Mouse (Mus musculus): ENCODE data around the gene Ufsp2.

Gene Ufsp2

DNA sequence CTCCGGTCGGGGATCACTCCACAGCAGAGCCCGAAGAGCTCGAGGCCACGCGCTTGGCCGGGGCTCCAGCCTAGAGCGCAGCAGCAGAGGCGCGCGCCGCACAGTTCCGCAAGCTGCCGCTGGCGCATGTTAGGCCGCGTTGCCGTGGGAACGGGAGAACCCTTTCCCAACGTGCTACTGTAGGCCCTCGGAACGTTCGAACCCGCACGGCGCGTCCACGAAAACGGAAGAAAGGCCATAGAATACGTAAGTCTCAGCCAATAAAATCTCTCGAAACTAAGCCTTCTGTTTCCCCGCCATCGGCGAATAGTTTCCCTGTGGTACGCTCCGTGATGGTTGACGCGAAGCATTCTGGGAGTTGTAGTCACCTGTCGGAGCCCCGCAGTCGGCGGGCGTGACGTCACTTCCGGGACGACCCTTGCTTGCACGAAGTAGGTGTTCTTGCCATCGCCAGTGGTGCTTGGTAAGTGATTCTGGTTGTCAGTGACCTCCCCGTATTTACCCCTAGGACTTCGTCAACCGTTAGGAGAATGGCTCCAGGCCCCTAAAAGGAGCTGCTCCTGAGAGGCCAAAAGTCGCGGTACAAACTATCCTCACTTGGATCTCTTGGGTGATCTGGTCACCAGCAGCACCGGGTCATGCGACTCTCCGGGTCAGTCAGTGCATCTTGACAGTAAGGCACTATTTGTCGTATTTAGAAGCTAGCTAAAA lies at the start of gene Ufsp2, which contains the start of gene 1700029J07Rik:
Gene Ufsp2 (plus strand): TSS at position 403 of the 711 bp plus-strand sequence.
Gene 1700029J07Rik (minus strand): TSS at position 127 of the 711 bp plus-strand sequence.
- DNase-seq, result peak; percentile 99

DNA sequence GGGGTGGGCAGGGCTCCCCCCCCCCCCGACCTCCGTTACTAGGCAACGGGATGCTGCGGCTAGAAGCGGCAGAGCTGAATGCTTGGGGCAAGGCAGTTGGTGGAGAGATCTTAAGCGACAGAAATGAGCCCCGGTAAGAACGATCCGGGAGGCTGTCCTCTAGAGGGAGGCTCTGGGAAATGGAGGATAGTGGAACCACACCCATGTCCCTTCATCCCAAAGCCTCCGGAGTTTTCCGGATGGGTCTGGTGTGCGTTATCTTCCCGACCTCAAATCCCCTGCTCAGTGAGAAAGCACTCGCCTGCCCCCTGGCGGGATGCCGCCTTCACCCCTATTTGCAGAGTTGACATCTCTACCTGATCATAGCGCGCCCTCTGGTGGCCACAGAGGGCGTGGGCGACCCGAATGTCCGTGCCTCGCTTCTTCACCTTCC lies 40.7 kb upstream of the Ufsp2 start, which contains the start of gene Ccdc110:
Gene Ccdc110 (plus strand): TSS at position 38 of the 433 bp plus-strand sequence.
- peak; percentile 98 for DNase-seq

DNA sequence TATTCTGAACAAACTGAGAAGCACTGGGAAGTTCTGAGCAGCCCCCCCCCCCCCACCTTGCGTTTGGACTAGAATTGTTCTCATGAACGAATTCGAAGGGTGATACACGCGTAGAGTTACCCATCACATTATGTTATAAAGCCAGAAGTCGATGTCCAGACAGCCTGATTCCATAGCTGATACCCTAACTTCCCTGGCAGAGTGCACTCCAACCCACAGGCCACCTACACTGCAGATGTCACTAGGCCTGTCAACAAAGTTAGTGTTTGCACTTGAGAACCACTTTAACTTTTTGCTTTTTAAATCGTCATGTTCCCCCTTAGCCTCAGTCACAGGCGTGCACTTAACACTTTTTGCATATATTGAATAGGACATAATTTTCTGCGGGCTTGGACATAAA lies 38.3 kb upstream of the Ufsp2 start:
- DNase-seq, result no peak

DNA sequence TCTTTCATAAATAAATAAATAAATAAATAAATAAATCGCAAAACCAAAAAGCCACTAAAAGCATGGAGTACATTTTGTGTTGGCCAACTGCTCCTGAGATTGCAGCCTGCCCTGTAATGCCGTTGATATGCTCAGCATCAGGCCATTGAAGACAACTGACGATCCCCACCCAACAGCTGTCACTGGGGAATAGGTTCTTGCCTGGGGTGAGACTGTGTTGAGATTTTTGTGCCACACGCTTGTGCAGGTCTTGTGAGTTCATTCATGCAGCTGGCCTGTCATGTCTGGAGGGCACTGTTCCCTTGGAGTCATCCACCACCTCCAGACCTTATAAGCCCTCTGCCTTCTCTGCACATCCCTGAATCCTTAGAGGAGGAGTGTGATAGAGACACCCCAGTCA lies 29.0 kb upstream of the Ufsp2 start:
- no peak for DNase-seq

DNA sequence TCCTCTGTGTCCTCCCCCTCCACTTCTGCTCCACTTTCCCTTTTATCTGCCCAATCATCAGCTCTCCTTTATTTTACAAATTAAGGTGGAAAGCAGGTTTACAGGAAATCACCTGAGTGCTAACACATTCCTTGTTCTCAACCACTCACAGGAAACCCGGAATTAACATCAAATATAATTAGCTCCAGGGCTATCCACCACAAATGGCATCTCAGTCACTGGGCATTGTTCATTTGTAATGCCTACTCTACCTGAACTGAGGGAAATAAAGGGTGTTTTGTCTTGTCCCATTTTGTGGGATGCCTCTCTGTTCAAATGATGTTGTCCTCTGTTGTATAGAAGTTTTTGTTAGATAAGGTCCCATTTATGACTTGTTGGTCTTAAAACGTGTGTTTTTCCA lies 24.7 kb upstream of the Ufsp2 start:
- no peak for DNase-seq

DNA sequence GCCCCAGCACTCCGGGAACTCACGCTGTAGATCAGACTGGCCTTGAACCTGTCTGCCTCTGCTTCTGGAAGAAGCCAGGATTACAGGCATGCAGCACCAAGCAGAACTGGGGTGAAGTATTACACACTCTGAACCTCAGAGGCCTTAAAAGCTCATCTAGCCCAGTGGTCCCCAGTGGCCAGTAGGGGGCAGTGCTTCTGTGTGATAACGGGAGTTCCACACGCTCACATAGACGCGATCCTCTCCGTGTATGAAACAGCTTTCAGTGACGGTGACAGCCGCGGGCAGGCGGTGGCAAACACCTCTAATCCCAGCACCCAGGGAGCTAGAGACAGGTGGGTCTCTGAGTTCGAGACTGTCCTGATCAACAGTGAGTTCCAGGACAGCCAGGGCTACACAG lies 4.4 kb upstream of the Ufsp2 start:
- no peak for DNase-seq

DNA sequence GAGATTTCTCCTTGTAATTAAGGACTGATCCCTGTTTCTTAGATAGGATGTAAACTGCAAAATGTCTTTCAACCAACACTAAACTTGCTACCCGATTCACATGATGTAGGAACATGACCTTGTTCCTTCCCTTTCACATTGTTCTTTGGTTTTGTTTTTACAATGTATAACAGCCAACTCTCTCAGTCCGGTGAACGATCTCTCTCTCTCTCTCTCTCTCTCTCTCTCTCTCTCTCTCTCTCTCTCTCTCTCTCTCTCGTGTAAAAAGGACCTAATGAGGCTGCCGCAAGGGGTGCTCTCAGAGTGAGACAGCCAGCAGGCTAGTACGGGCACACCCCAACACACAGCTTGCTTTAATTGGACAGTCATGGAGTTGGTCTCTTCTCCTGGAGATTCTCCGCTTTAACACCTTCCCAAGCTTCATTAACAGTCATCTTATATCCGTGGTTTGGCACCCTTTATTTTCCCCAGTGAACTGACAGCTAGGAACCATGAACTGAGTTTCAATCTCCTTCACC lies 1.3 kb upstream of the Ufsp2 start:
- DNase-seq, result no peak

DNA sequence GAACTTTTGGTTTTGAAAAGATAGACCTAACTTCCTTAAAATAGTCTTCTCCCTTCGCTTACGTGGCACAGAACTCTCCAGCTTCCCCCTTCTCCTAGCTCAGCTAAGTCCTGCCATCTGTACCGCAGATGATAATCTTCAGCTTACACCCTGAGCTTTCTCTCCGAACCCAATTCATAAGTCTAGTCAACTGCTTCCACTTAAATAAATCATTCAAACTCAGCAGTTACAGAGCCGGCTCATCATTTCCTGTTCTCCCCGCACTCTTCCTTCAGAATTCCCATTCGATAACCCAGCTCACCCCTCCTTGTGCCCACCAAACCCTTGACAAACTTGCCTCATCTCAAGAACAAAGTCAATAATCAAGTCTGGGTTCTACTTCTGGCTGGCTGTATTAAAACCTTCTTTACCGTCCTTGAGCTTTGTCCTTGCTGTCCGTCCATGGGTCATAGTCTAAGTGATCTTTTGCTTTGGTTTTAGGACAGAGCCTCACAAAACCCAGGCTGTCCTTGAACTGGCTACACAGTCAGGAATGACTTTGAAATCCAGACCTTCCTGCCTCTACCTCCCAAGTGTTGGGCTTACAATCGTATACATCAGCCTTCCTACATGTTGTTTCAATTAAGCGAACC lies 625 bp downstream of the Ufsp2 start:
- DNase-seq, result no peak

DNA sequence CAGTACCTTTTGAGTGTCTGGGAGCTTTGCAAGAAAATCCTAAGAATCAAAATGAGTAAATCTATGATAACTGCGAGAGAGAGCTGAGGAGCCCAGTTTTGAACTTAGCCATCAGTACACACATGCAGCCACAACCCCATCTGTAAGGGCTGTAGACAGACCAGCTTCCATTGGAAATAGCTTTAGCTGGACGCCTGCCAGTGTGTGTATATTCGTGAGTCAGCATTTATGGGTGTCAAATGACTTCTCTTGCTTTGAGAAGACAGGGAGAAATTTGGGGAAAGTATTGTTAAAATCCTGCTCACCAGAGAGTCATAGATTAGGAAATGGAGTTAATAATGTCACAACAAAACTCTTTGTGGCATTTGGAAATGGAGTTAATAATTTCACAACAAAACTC lies 11.3 kb downstream of the Ufsp2 start:
- DNase-seq, result peak; percentile 26

DNA sequence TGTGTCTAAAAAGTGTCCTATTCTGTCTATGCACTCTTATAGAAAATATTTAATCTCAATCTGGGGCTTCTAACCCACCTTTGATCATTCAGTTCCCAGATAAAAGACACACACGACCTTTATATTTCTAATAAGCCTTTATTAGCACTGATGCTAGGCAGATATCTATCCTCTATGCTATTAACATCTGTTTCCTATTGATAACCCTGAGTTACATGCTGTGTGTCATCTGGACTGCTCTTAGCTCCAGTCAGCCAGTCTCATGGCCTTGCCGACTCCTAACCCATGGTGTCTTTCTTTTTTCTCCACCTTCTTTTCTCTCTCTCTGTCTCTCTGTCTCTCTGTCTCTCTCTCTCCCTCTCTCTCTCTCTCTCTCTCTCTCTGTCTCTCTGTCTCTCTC lies 12.9 kb downstream of the Ufsp2 start:
- no peak for DNase-seq

DNA sequence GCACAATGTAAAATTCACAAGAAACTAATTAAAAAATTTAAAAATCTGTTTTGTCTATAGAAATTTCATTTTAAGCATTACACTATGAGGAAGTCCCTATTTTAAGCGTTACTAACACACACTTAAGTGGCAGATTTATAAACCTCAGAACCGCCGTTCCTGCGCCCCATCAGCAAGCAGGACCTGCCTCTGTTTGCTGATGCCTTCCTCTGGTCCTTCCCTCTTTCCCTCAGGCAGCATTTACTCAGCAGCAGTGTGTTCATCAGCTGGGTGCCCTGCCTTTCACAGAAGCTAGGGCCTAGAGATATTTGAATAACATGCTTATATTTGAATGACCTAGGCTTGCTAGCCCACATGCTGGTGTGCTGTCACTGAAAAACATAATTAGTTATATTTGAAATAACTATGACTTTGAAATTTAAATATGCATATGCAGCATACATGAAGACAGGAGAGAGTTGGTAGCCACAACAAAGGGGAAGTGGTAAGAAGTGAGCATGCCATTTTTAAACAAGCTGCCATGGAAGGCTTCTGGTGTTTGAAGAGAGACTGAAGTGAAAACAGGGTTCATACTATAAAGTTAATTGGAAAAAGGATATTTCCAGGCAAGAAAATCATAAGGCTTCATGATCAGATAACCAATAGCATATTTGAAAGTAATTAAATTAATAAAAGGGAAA lies 15.4 kb downstream of the Ufsp2 start:
- no peak for DNase-seq

DNA sequence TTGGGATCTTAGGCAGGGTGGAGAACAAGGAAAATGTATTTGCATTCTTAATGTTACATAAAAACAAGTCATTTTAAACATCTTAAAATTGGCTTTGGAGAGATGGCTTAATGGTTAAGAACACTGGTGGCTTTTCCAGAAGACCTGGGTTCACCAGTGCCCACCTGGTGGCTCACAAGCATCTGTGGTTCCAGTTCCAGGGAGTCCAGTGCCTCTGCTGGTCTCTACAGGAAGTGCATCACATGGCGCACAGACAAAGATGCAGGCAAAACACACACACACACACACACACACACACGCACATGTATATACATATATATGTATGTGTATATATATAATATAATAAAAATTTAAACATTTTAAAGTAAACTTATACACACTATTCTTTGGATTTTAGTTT lies 18.8 kb downstream of the Ufsp2 start:
- DNase-seq, result no peak

DNA sequence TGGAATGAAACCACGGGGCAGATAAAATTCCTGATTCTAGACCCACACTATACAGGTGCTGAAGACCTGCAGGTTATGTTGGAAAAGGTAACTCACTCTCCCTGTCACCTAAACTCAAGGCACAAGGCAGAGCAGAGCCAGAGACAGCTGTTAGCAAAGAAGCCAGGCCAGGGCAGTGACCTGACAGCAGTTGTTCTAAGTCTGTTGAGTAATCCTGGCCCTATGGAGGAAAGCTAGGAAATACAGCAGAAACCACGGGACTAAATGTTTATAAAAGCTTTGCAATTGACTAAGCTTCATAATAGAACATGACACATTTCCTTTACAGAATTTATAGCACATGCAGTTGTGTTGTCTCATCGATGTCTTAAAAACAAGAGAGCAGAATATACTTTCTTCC lies 20.2 kb downstream of the Ufsp2 start:
- DNase-seq, result no peak

DNA sequence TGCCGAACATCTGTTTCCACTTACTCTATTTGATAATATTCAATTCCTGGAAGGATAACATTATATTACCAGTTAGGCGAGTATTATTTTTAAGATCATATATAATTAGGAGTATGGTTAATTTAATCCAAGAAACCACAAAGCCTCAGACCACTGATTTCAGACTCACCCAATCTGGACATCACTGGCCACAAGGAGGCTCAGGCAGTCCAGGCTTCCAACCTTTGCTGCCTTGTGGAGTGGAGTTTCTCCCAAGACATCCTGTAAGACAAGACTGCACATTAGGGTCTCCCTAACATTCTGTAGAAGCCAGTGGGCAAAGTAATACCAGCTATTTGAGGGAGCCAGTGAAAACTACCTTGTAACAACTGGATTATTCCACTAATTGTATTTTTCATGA lies 22.9 kb downstream of the Ufsp2 start:
- no peak for DNase-seq

DNA sequence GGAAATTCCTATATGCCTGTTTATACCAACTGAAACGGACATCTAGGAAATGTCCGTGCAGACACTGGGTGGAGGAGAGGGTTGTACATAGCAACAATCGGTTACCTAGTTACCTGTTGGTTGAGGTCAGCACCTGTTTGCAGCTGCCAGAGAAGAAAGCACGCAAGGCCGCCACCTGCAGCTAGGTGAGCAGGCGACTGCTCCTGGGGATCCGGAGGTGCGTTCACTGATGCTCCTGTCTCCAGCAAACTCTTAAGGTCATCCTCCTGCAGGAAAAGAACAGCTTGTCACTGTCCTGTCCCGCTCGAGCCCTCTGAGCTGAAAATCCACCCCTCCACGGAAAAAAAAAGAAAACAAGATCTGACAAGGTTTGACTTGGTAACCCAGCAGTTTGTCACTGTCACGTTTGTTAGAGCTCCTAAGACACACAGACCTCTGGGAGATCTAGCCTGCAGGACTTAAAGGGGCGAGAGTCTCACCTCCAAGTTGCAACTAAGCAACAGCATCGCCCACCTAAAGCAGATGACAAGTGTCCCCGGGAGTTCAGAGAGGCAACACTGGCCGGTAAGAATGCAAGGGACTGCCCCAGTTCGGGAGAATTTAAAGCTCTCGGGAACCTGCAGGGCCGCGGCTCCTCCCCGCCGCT lies 23.9 kb downstream of the Ufsp2 start, which contains the start of gene Lrp2bp:
Gene Lrp2bp (plus strand): TSS at position 166 of the 646 bp plus-strand sequence.
- DNase-seq, result peak; percentile 47

DNA sequence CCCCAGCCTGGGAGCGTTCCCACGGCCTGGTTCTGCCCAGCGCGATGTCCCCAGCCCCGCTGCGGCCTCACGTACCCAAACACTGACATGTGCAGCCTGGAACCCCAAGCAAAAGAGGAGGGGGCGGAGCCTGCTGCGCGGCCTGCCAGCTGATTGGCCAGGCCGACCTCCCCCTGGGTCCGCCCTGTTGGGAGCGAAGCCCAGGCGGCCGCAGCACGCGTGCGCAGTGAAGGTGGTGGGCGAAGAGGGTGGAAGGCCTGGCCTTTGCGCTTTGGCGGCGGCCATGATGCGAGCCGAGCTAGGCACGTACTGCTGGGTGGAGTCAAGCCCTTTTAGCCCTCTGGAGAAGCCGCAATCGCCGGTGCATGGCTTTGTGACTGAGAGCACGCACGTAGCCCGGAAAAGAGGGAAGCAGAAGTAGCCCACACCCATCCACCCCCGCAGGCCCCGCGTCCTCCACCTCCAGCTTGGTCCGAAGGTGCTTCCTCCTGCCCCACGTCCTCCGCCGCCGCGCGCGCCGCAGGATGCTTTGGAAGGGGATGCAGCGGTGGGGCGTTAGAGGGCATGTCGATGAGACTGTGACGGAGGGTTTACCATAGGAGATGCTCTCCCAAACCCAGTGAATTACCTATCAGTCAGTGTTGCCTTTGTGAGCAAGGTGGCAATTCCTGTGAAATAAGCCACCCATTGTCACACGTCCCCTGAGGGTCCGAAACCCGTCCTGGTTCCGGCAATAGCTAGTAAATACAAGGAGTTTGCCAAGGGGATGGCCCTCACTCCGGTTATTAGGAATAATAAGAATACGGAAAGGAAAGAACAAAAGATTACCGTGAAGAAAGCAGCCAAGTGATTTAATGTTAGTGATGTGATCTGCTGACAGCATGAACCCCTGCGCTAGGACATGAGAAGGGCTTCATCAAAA lies 24.7 kb downstream of the Ufsp2 start:
- DNase-seq, result peak; percentile 99

DNA sequence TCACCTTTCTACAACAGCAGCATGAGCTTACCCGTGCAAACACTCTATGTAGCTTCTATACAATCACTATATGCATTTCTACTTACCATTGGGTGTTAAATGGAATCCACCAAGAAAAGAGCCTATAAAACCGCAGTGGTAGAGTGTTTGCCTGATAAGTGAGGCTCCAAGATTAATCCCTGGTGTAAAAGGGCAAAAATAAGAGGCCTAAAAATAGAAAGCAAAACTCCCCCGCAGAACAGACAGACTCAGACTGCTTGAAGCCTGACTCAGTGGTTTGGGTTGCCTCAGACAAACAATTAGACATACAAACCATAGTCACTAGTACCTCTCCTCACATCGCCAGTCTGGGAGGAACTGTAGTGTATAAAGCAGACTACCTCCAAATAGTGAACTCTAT lies 30.3 kb downstream of the Ufsp2 start, which contains the start of gene Ankrd37:
Gene Ankrd37 (minus strand): TSS at position 112 of the 400 bp plus-strand sequence.
- DNase-seq, result no peak

DNA sequence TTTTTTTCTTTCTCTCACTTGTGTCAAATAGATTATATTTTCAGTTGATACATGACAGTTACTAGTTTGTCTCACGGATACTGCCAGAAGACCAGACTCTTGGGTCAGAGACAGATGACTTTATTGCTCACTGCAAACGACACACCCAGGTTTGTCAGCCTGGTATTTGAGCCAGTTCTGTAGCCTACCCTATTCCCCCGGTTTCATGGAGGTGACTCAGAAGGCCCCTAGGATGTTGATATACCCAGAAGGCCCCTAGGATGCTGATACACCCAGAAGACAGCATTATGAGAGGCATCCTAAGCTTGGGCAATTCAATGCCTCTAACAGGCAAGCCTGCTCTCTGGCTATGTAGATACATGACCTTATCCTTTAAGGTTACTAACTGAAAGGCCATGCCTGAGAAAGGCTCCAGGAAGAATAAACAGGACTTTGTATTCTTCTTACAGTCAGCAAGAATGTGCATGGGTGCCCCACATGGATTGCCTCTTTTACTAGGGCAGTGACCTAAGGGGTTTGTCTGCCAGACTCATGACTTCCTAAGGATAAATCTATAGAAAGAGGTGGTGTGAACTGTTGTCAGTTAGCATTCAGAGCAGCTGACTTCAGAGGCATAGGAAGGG lies 31.8 kb downstream of the Ufsp2 start:
- DNase-seq, result no peak

DNA sequence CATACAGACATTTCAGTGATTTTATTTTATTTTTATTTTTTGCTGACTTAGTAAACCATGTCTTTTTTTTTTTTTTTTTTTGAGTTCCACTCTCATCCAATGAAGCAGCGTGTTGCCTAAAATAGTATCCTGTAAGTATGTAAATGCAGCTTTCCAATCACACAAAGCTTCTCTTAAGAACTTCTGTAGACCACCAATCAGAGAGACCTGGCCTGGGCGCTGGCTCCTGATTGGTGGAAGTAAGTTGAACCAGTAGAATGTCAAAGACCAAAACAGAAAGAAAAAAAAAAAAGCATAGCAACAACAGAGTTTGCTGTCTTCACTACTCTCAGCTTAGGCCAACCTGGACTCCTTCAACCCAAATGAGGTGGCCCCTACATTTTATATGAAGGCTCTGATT lies 35.0 kb downstream of the Ufsp2 start:
- peak; percentile 35 for DNase-seq

DNA sequence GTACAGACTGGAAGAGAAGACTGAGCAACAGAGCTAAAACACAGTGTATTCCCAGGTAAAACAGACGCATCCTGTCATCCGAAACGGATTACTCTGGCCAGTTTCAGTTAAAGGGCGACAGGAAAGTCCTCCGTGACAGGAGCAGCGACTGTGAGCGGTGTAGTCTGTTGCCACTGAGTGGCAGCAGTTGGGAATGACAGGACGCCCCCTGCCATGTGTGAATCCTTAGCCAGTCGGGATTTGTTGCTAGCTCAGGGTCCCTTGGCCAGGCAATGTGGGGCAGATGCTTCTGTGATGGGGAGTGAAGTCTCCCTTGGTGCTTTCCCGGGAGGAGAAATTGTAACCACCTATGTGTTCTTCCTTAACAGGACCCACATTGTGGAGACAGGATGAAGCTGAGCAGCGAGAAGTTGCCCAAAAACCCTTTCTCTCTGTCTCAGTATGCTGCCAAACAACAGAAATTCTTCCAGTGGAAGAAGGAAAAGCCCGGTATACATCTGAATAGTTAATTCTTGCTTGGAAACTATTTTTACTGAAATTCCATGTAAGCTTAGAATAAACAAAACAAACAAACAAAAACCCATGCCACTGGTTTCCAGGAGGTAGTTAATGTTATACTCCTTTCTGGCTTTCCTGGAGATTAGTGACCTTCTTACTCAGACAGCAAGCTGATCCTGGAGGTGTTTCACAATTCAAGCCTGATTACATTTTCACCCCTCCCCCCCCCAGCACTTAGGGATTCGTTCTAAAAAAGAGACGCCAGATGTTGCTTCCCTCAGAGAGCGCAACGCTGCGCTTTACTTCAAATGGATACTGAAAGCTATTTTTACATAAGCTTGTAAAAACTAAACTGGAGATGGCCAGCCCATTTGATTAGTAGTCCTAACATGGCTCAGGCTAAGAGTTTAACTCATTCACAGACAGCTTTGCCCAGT lies 35.7 kb downstream of the Ufsp2 start:
- peak; percentile 45 for DNase-seq
